Mouse (Mus musculus) CH12.LX (cell line): ENCODE data around the gene Ccdc167. TPM values are rescaled to one million over a fixed set of nuclear protein-coding genes. Genes with fewer than 3 reads are reported as not detected.

Experiments used
- DNase-seq: peaks from one replicate; pipeline ENCODE4 v3.0.0-alpha.2; 2013; ENCODE audit errors: extremely low read depth
- H3K27ac ChIP-seq: 2 replicates; pipeline ENCODE4 v1.5.1; 2012; ENCODE audit warnings: low read depth, mild to moderate bottlenecking, control low read depth, moderate library complexity; ENCODE audit not compliant: insufficient read depth
- H3K27me3 ChIP-seq: replicated peaks from 2 replicates; pipeline ENCODE3; 2012; ENCODE audit warnings: inconsistent platforms
- H3K36me3 ChIP-seq, 2 experiments: replicated peaks in 1 of 2; 2 replicates each; pipeline versions ENCODE3 to v1.6.1; 2012; ENCODE audit warnings: inconsistent platforms in 1 of 2, low read length in 1 of 2, mild to moderate bottlenecking in 1 of 2, mixed read lengths in 1 of 2, moderate library complexity in 1 of 2; ENCODE audit not compliant: control insufficient read depth in 1 of 2, insufficient read depth in 1 of 2
- H3K4me1 ChIP-seq, 2 experiments: 2 replicates each; pipeline ENCODE4 v1.6.1; 2012; ENCODE audit warnings: inconsistent platforms in 1 of 2, moderate library complexity in 1 of 2; ENCODE audit not compliant: insufficient read depth in 2 of 2, control insufficient read depth in 1 of 2
- H3K4me2 ChIP-seq: 2 replicates; pipeline ENCODE4 v1.6.1; 2012; ENCODE audit warnings: low read depth, mild to moderate bottlenecking, control low read depth; ENCODE audit not compliant: poor library complexity, insufficient read depth, severe bottlenecking
- H3K4me3 ChIP-seq, 3 experiments: fragments of 150-350 bp in 1 of 3; sonication (generic) in 1 of 3; replicated peaks in 1 of 3; 2 replicates each; pipeline versions ENCODE3 to v1.5.1; 2011 to 2012; ENCODE audit warnings: low read depth in 2 of 3, low read length in 2 of 3, mild to moderate bottlenecking in 2 of 3, moderate library complexity in 2 of 3, control low read depth in 1 of 3, improper control_type of control experiment in 1 of 3, inconsistent platforms in 1 of 3, mixed read lengths in 1 of 3; ENCODE audit not compliant: poor library complexity in 1 of 3
- H3K79me2 ChIP-seq: replicated peaks from 2 replicates; pipeline ENCODE4 v1.6.1; 2012; ENCODE audit warnings: mild to moderate bottlenecking, moderate library complexity; ENCODE audit not compliant: control insufficient read depth, poor library complexity, insufficient read depth, severe bottlenecking; ENCODE audit errors: extremely low read depth
- H3K9ac ChIP-seq: 2 replicates; pipeline ENCODE4 v1.6.1; 2012; ENCODE audit warnings: low read depth, mild to moderate bottlenecking, control low read depth, moderate library complexity; ENCODE audit not compliant: insufficient read depth
- H3K9me3 ChIP-seq: replicated peaks from 2 replicates; pipeline ENCODE3; 2012; ENCODE audit warnings: low read length, inconsistent platforms, mixed read lengths
- CHD1 ChIP-seq: IDR thresholded peaks from 2 replicates; pipeline ENCODE4 v1.6.1; 2012; ENCODE audit warnings: low read depth, low read length, improper control_type of control experiment, inconsistent platforms
- CTCF ChIP-seq, 2 experiments: IDR thresholded peaks in 1 of 2; conservative IDR thresholded peaks in 1 of 2; 2 replicates each; pipeline ENCODE4 v1.5.1; 2011 to 2012; ENCODE audit warnings: low read depth in 2 of 2, low read length in 2 of 2, improper control_type of control experiment in 1 of 2, inconsistent platforms in 1 of 2, mild to moderate bottlenecking in 1 of 2, moderate library complexity in 1 of 2
- EP300 ChIP-seq: IDR thresholded peaks from 2 replicates; pipeline ENCODE4 v1.6.1; 2011; ENCODE audit warnings: low read length, improper control_type of control experiment
- ETS1 ChIP-seq: conservative IDR thresholded peaks from 2 replicates; pipeline ENCODE4 v1.6.1; 2012; ENCODE audit warnings: low read depth, mild to moderate bottlenecking, inconsistent platforms, low read length, improper control_type of control experiment, moderate library complexity
- GABPA ChIP-seq: IDR thresholded peaks from 2 replicates; pipeline ENCODE4 v1.6.1; 2012; ENCODE audit warnings: low read depth, low read length, improper control_type of control experiment, inconsistent platforms; ENCODE audit not compliant: insufficient replicate concordance
- IRF4 ChIP-seq: IDR thresholded peaks from 2 replicates; pipeline ENCODE4 v1.6.1; 2014; ENCODE audit warnings: low read depth, mild to moderate bottlenecking, inconsistent platforms, low read length, improper control_type of control experiment
- POLR2AphosphoS2 ChIP-seq: IDR thresholded peaks from 2 replicates; pipeline ENCODE4 v1.6.1; 2011; ENCODE audit warnings: low read depth, low read length, improper control_type of control experiment
- RAD21 ChIP-seq: IDR thresholded peaks from 2 replicates; pipeline ENCODE4 v1.6.1; 2011; ENCODE audit warnings: low read depth, mild to moderate bottlenecking, low read length, improper control_type of control experiment, moderate library complexity
- SMC3 ChIP-seq: IDR thresholded peaks from 2 replicates; pipeline ENCODE4 v1.6.1; 2011; ENCODE audit warnings: low read depth, low read length, improper control_type of control experiment
- TCF12 ChIP-seq: IDR thresholded peaks from 2 replicates; pipeline ENCODE4 v1.6.1; 2014; ENCODE audit warnings: low read depth, mild to moderate bottlenecking, inconsistent platforms, low read length, improper control_type of control experiment
- ZKSCAN1 ChIP-seq: IDR thresholded peaks from 2 replicates; pipeline ENCODE4 v1.6.1; 2012; ENCODE audit warnings: low read depth, inconsistent platforms, low read length, improper control_type of control experiment, borderline replicate concordance
- dilution Hi-C: fragments of 300-500 bp; cut with MboI; formaldehyde crosslinking; loops from 2 replicates; pipeline ENCODE4 v1.14.3; 2020; ENCODE audit warnings: low sequenced_read_pairs; ENCODE audit not compliant: extremely low pct_unique_long_range_greater_than_20kb, extremely low pct_ligation_motif_present
- in situ Hi-C: fragments of 300-500 bp; cut with MboI; formaldehyde crosslinking; loops from 3 replicates; pipeline ENCODE4 v1.14.3; 2019; ENCODE audit warnings: low sequenced_read_pairs, low pct_ligation_motif_present, low pct_unique_long_range_greater_than_20kb, mixed read lengths
- polyA plus RNA-seq: library from polyadenylated mRNA; unstranded; fragments of >175 nt; gene quantifications from 2 replicates; pipeline ENCODE4 v1.2.1, GENCODE M21; 2012; ENCODE audit warnings: low read depth; ENCODE audit not compliant: insufficient read length
- total RNA-seq, 2 experiments: library from RNA; depleted of rRNA; stranded (reverse); fragments of 300-350 nt in 1 of 2; fragments of >200 nt in 1 of 2; gene quantifications; 2 replicates each; pipeline ENCODE4 v1.2.3; 2012 to 2014

Ccdc167 gene
- total and polyA plus RNA-seq, 3 experiments: 8.8 to 18.7 (median 12.0) TPM

DNA sequence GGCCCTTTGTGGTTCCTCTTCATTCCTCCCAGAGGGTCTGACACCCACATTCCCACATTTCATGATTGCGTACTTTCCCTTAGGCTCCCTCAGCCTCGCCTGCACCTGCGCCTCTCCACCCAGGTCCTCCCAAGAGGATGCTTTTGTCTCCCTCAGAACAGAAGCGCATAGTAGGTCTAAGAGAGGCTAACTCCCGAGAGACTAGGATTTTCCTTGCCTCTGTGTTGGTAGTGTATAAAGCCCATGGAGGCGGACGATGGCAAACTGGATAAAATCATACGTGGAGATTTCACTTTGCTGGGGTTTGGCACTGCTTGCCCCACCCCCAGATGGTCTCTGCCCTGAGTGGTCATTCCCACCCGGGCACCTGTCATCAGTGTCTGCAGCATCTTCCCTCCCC lies 48.5 kb upstream of the Ccdc167 start:
- H3K4me1 ChIP-seq: peaks cover 23 to 52% of the 10 kb centered on the region in 2 experiments
- no peak overlapping the region for H3K9ac ChIP-seq
- no peaks in the 10 kb centered on the region for H3K79me2 ChIP-seq
- no peak for DNase-seq
- no peaks in the 10 kb centered on the region for H3K27me3 ChIP-seq
- in situ Hi-C loops: loop anchor here (10.0 kb wide), 1 partner anchor 51 kb away; the partner anchor contains the start of gene Ccdc167
- H3K4me3 ChIP-seq: no peak overlapping the region
- H3K4me2 ChIP-seq: no peak overlapping the region
- H3K27ac ChIP-seq: no peak overlapping the region
- dilution Hi-C loops: no loop called here
- H3K36me3 ChIP-seq: no peaks in the 10 kb centered on the region
- peak; percentile 77 for TF ChIP-seq ZKSCAN1
- no peak for TF ChIP-seq EP300
- peaks cover 7% of the 10 kb centered on the region for H3K9me3 ChIP-seq

GRCm38 (mm10) chr17:29762551-29762950 lies 45.7 kb upstream of the Ccdc167 start:
- H3K27ac ChIP-seq: no peak overlapping the region
- dilution Hi-C loops: no loop called here
- H3K4me1 ChIP-seq: peaks cover 9 to 30% of the 10 kb centered on the region in 2 experiments
- peak; percentile 56 for DNase-seq
- H3K79me2 ChIP-seq: no peaks in the 10 kb centered on the region
- H3K4me3 ChIP-seq: no peak overlapping the region
- peaks cover 7% of the 10 kb centered on the region for H3K9me3 ChIP-seq
- TF ChIP-seq IRF4 (no peak), SMC3 (peak; percentile 66), TCF12 (no peak), CTCF (conservative IDR thresholded peaks at IDR 0.05 in 1 of 2, IDR thresholded peaks at IDR 0.05 in 1 of 2; ENCODE audit: low read depth in 2 of 2, low read length in 2 of 2) (peak; percentile 72 to 93), RAD21 (peak; percentile 69)
- no peaks in the 10 kb centered on the region for H3K36me3 ChIP-seq
- H3K9ac ChIP-seq: no peak overlapping the region
- in situ Hi-C loops: loop anchor here (10.0 kb wide), 1 partner anchor 48 kb away; the partner anchor contains the start of gene Ccdc167
- H3K4me2 ChIP-seq: no peak overlapping the region
- H3K27me3 ChIP-seq: no peaks in the 10 kb centered on the region

- dilution Hi-C loops: no loop called here
- in situ Hi-C loops: loop anchor here (10.0 kb wide), 1 partner anchor 47 kb away; the partner anchor contains the start of gene Ccdc167
- Histone ChIP-seq H3K27ac (no peak overlapping the region), H3K27me3 (no peaks in the 10 kb centered on the region), H3K9ac (no peak overlapping the region), H3K4me3 (no peak overlapping the region), H3K36me3 (no peaks in the 10 kb centered on the region), H3K9me3 (peaks cover 7% of the 10 kb centered on the region), H3K4me2 (no peak overlapping the region), H3K79me2 (no peaks in the 10 kb centered on the region), H3K4me1 (peaks cover 11 to 28% of the 10 kb centered on the region in 2 experiments)
- no peak for DNase-seq
- TF ChIP-seq GABPA (no peak), ETS1 (no peak), POLR2AphosphoS2 (no peak), CHD1 (no peak)
Observed at GRCm38 (mm10) chr17:29761938-29762337, 45.1 kb upstream of the Ccdc167 start.
